31 mouse cellular contexts compared by ENCODE assay signal in genomic region chr6:111492166-111492565, GRCm38 (mm10).
DNase-seq lines count a peak whose midpoint lies in the region; ATAC-seq lines count a peak whose summit lies in the region.
"Had no signal": no experiment of that assay in that cellular context is flagged by ENCODE, and none has a peak within 500 bp of the region (broad histone marks: within the 10 kb centered on the region; RNA-seq: fewer than 3 reads in every experiment).

No protein-coding gene starts in this region.

- H3K4me2 ChIP-seq in hindbrain, embryonic 13.5 days = no peak overlapping the region
- H3K4me2 ChIP-seq: embryonic facial prominence, embryonic 12.5 days; embryonic facial prominence, embryonic 15.5 days; forebrain, embryonic 12.5 days; forebrain, embryonic 15.5 days; heart, embryonic 12.5 days; heart, embryonic 15.5 days; hindbrain, embryonic 14.5 days had no signal

- H3K36me3 ChIP-seq in hindbrain, embryonic 13.5 days = no peaks in the 10 kb centered on the region
- H3K36me3 ChIP-seq: embryonic facial prominence, embryonic 12.5 days; embryonic facial prominence, embryonic 15.5 days; forebrain, embryonic 12.5 days; forebrain, embryonic 15.5 days; G1E; heart, embryonic 12.5 days; heart, embryonic 15.5 days; hindbrain, embryonic 10.5 days had no signal

- no peaks in the 10 kb centered on the region for H3K4me1 ChIP-seq in hindbrain, embryonic 13.5 days (replicated peaks)
- H3K4me1 ChIP-seq: embryonic facial prominence, embryonic 12.5 days; embryonic facial prominence, embryonic 15.5 days; forebrain, embryonic 12.5 days; forebrain, embryonic 15.5 days; heart, embryonic 12.5 days; heart, embryonic 15.5 days; hindbrain, embryonic 10.5 days had no signal

- H3K27ac ChIP-seq in hindbrain, embryonic 13.5 days = no peak overlapping the region
- H3K27ac ChIP-seq: embryonic facial prominence, embryonic 12.5 days; embryonic facial prominence, embryonic 15.5 days; forebrain, embryonic 12.5 days; forebrain, embryonic 15.5 days; heart, embryonic 15.5 days; hindbrain, embryonic 10.5 days; hindbrain, embryonic 14.5 days; hindbrain, postnatal 0 days had no signal

- ATAC-seq in frontal cortex, adult (ENCODE audit: low TSS enrichment) = peak; percentile 95
- ATAC-seq in hindbrain, embryonic 13.5 days (ENCODE audit: low FRiP score) = no peak
- ATAC-seq: forebrain, embryonic 15.5 days; hindbrain, postnatal 0 days; inflammation-experienced regulatory T-cells, adult 6 months; Patski had no signal

- no peaks in the 10 kb centered on the region for H3K9me3 ChIP-seq in hindbrain, embryonic 13.5 days
- H3K9me3 ChIP-seq: embryonic facial prominence, embryonic 12.5 days; embryonic facial prominence, embryonic 15.5 days; forebrain, embryonic 12.5 days; forebrain, embryonic 15.5 days; heart, embryonic 12.5 days; heart, embryonic 15.5 days; hindbrain, embryonic 10.5 days had no signal

- DNase-seq in frontal cortex, postnatal 14 days (ENCODE audit: low spot score in 2 of 2) = no peak
- DNase-seq in left cerebral cortex, adult 9 months (ENCODE audit: low spot score in 2 of 2) = peak; percentile 13 to 16
- no peak for DNase-seq in left cerebral cortex, adult 11 months (ENCODE audit: low spot score)
- DNase-seq in right cerebral cortex, adult 18-20 months = peak; percentile 26
- no peak for DNase-seq in right cerebral cortex, adult 2 months (ENCODE audit: low spot score in 2 of 2)
- DNase-seq: adrenal gland, postnatal 10 days; adrenal gland, postnatal 36 days; B cell, adult 2 months; cerebellum, adult 11 months; cerebellum, adult 2 months; cerebellum, adult 9-11 months; cerebellum, postnatal 25 days; gastrocnemius, postnatal 25 days; heart, adult 18-20 months; heart, postnatal 10 days; heart, postnatal 36 days had no signal

- no peak overlapping the region for H3K9ac ChIP-seq in hindbrain, embryonic 13.5 days
- H3K9ac ChIP-seq: embryonic facial prominence, embryonic 12.5 days; embryonic facial prominence, embryonic 15.5 days; forebrain, embryonic 12.5 days; forebrain, embryonic 15.5 days; heart, embryonic 12.5 days; heart, embryonic 15.5 days; hindbrain, embryonic 14.5 days had no signal

- no peak overlapping the region for H3K4me3 ChIP-seq in hindbrain, embryonic 13.5 days
- H3K4me3 ChIP-seq: embryonic facial prominence, embryonic 12.5 days; embryonic facial prominence, embryonic 15.5 days; forebrain, embryonic 12.5 days; forebrain, embryonic 15.5 days; heart, embryonic 12.5 days; heart, embryonic 15.5 days; hindbrain, embryonic 10.5 days had no signal

- H3K27me3 ChIP-seq in hindbrain, embryonic 13.5 days = no peaks in the 10 kb centered on the region
- H3K27me3 ChIP-seq: CH12.LX; embryonic facial prominence, embryonic 12.5 days; embryonic facial prominence, embryonic 15.5 days; forebrain, embryonic 12.5 days; forebrain, embryonic 15.5 days; heart, embryonic 12.5 days; heart, embryonic 15.5 days; Patski had no signal

Comparison
In these comparisons a context has a peak if more than half of its experiments do, and no peak if none do; other contexts are left out.
1. DNase-seq: peak in left cerebral cortex, adult 9 months (2 of 2) and right cerebral cortex, adult 18-20 months (single experiment); none in frontal cortex, postnatal 14 days (0 of 2), left cerebral cortex, adult 11 months (single experiment) and right cerebral cortex, adult 2 months (0 of 2).